Mouse (Mus musculus) stomach, postnatal 0 days (tissue): ENCODE measurements around the gene Tnfrsf23. TPM values are rescaled to one million over a fixed set of nuclear protein-coding genes. Genes with fewer than 3 reads are reported as not detected.

Experiments
- ATAC-seq: fragments of 200-750 bp; cut with Nextera tagmentation; 2 replicates; pipeline ENCODE4 v1.8.0; 2017; ENCODE audit not compliant: low FRiP score, low TSS enrichment
- DNase-seq: peaks from one replicate; pipeline ENCODE4 v3.0.0-alpha.2; 2016; ENCODE audit warnings: low spot score
- H3K27ac ChIP-seq: fragments of 300-500 bp; sonication (generic); replicated peaks from 2 replicates; pipeline ENCODE4 v1.5.1; 2014; ENCODE audit warnings: mild to moderate bottlenecking, control low read depth
- H3K27me3 ChIP-seq: fragments of 300-500 bp; sonication (generic); 2 replicates; pipeline ENCODE4 v1.6.1; 2014; ENCODE audit warnings: low read length; ENCODE audit not compliant: control insufficient read depth, insufficient read depth
- H3K36me3 ChIP-seq: fragments of 300-500 bp; sonication (generic); 2 replicates; pipeline ENCODE4 v1.6.1; 2014; ENCODE audit warnings: low read length, mixed read lengths; ENCODE audit not compliant: control insufficient read depth, insufficient read depth
- H3K4me1 ChIP-seq: fragments of 300-500 bp; sonication (generic); replicated peaks from 2 replicates; pipeline ENCODE4 v1.6.1; 2014; ENCODE audit warnings: antibody characterized with exemption; ENCODE audit not compliant: control insufficient read depth, insufficient read depth
- H3K4me2 ChIP-seq: fragments of 300-500 bp; sonication (generic); replicated peaks from 2 replicates; pipeline ENCODE4 v1.6.1; 2014; ENCODE audit warnings: low read depth, mild to moderate bottlenecking, control low read depth, moderate library complexity
- H3K4me3 ChIP-seq: fragments of 300-500 bp; sonication (generic); 2 replicates; pipeline ENCODE4 v1.5.1; 2014; ENCODE audit warnings: low read depth, low read length, control low read depth
- H3K9ac ChIP-seq: fragments of 300-500 bp; sonication (generic); 2 replicates; pipeline ENCODE4 v1.6.1; 2014; ENCODE audit warnings: mild to moderate bottlenecking, low read length, control low read depth, mixed read lengths
- H3K9me3 ChIP-seq: fragments of 300-500 bp; sonication (generic); 2 replicates; pipeline ENCODE4 v1.6.1; 2016; ENCODE audit warnings: low read length; ENCODE audit not compliant: control insufficient read depth
- CTCF ChIP-seq: IDR thresholded peaks from 2 replicates; pipeline ENCODE4 v1.5.1; 2016; ENCODE audit warnings: antibody characterized with exemption, low read depth, mild to moderate bottlenecking, moderate library complexity
- EP300 ChIP-seq: optimal IDR thresholded peaks from 2 replicates; pipeline ENCODE3; 2016; ENCODE audit warnings: antibody characterized with exemption
- WGBS: fragments of 180-500 bp; shearing (Covaris S2); extraction: QIAGEN DNeasy Blood & Tissue Kit; methylation state at CpG from one replicate; pipeline ENCODE4 v1.1.7; 2014; 5-methylcytosine and 5-hydroxymethylcytosine counted together
- polyA plus RNA-seq: library from polyadenylated mRNA; unstranded; fragments of >200 nt; fragmentation: Nextera tagmentation; extraction: Ambion mirVana; gene quantifications from 2 replicates; pipeline ENCODE4 v1.2.1, GENCODE M21; 2015

The Tnfrsf23 gene
- polyA plus RNA-seq, 1 experiment from 2014 or later = 2.9 TPM

- H3K36me3 ChIP-seq = no peaks in the 10 kb centered on the region
- WGBS = 59% methylated on average over 5 of the region's 5 CpGs
- no peak overlapping the region for H3K4me3 ChIP-seq
- H3K9ac ChIP-seq = no peak overlapping the region
- no peak overlapping the region for H3K4me2 ChIP-seq
- no peak overlapping the region for H3K27ac ChIP-seq
- no peaks in the 10 kb centered on the region for H3K4me1 ChIP-seq
- H3K9me3 ChIP-seq = no peaks in the 10 kb centered on the region
- no peaks in the 10 kb centered on the region for H3K27me3 ChIP-seq
- ATAC-seq = no peak
- DNase-seq = no peak
- no peak for TF ChIP-seq EP300
- TF ChIP-seq CTCF = no peak
Measured at GRCm38 (mm10) chr7:143625151-143625550, 60.5 kb downstream of the Tnfrsf23 start.

- Histone ChIP-seq H3K36me3 (no peaks in the 10 kb centered on the region), H3K9ac (no peak overlapping the region), H3K4me3 (no peak overlapping the region), H3K4me2 (no peak overlapping the region), H3K27me3 (no peaks in the 10 kb centered on the region), H3K9me3 (no peaks in the 10 kb centered on the region), H3K4me1 (no peaks in the 10 kb centered on the region), H3K27ac (no peak overlapping the region)
- WGBS = 70% methylated on average over 3 of the region's 3 CpGs
- TF ChIP-seq EP300 = no peak
- no peak for TF ChIP-seq CTCF
- ATAC-seq = no peak
- no peak for DNase-seq
Measured at GRCm38 (mm10) chr7:143624561-143624960, 61.1 kb downstream of the Tnfrsf23 start.

GRCm38 (mm10) chr7:143620951-143621350 lies 64.7 kb downstream of the Tnfrsf23 start:
- Histone ChIP-seq H3K27me3 (no peaks in the 10 kb centered on the region), H3K36me3 (no peaks in the 10 kb centered on the region), H3K9ac (no peak overlapping the region), H3K9me3 (no peaks in the 10 kb centered on the region), H3K27ac (no peak overlapping the region), H3K4me2 (no peak overlapping the region), H3K4me1 (no peaks in the 10 kb centered on the region), H3K4me3 (no peak overlapping the region)
- no peak for ATAC-seq
- TF ChIP-seq EP300 = no peak
- no peak for TF ChIP-seq CTCF
- DNase-seq = no peak
- WGBS = 39% methylated on average over 1 of the region's 1 CpGs

Other genes starting within 250 kb of the Tnfrsf23 start
- 185 and 199 TPM in 2 replicates for gene Cdkn1c, start 224.8 kb downstream of the Tnfrsf23 start, polyA plus RNA-seq
- gene Slc22a18, start 212.1 kb downstream of the Tnfrsf23 start, polyA plus RNA-seq = 27.0 and 28.1 TPM in 2 replicates
- 15.3 and 16.8 TPM in 2 replicates for gene Phlda2, start 182.7 kb downstream of the Tnfrsf23 start, polyA plus RNA-seq
- gene Nap1l4, start 136.8 kb downstream of the Tnfrsf23 start, polyA plus RNA-seq = 98.5 and 99.4 TPM in 2 replicates
- 45.5 and 53.7 TPM in 2 replicates for gene Cars, start 85.8 kb downstream of the Tnfrsf23 start, polyA plus RNA-seq
- 0.13 and 0.17 TPM in 2 replicates for gene Tnfrsf26, start 57.1 kb downstream of the Tnfrsf23 start, polyA plus RNA-seq
- gene Tnfrsf22, start 36.2 kb downstream of the Tnfrsf23 start, polyA plus RNA-seq = 3.9 and 4.7 TPM in 2 replicates
- gene Osbpl5, start 71.1 kb upstream of the Tnfrsf23 start, polyA plus RNA-seq = 29.9 and 32.0 TPM in 2 replicates
- not detected in 2 replicates for gene Mrgprg, start 81.1 kb upstream of the Tnfrsf23 start, polyA plus RNA-seq
- 0.55 and 0.63 TPM in 2 replicates for gene Mrgpre, start 98.6 kb upstream of the Tnfrsf23 start, polyA plus RNA-seq
- gene Nadsyn1, start 137.0 kb upstream of the Tnfrsf23 start, polyA plus RNA-seq = 8.5 and 9.2 TPM in 2 replicates
- gene Dhcr7, start 137.3 kb upstream of the Tnfrsf23 start, polyA plus RNA-seq = 23.9 and 27.1 TPM in 2 replicates
- 0.07 TPM in 1 of 2 replicates, not detected in the other for gene Gm498, start 181.0 kb upstream of the Tnfrsf23 start, polyA plus RNA-seq